Mouse (Mus musculus) ovary, adult 18-20 months (tissue): ENCODE data around the gene Gm20716.
A peak's percentile ranks its signal among the peaks of the same experiment; 100 is the strongest.

ENCODE experiments used
- DNase-seq: peaks from one replicate; pipeline ENCODE4 v3.0.0; 2022; ENCODE audit warnings: low spot score, mixed read lengths

The Gm20716 gene

DNA sequence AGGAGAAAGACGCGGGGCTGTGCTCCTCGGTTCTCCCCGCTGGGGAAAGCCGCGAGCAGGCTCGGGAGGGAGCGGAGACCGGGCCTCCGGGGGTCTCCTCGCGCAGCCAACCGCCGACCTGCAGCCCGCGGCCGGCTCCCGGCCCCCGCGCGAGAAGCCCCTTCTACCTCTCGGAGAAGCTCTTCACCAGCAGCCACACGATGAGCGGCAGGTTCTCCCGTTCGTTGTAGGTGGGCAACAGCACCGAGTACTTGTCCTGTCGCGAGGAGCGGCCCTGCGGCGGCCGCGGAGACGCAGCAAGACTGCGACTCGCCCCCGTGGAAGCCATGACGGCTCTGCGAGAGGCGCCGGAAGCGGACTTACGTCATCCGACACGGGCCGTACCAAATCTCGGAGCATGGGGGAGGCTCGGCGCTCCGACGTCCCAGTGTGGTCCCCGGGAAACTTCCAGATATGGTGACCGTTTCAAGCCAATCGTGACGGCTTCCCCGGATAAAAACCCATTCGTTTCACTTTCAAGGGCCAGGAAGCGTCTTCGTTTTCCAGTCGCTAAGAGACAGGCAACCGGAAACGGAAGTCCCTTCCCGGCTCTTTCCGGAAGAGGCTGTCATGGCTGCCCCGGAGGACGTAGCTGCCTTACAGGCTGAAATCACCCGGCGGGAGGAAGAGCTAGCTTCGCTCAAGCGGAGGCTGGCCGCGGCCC lies at the start of gene Gm20716, which contains the start of the genes Dpm1 and Mocs3:
TSS of gene Gm20716 (minus strand) at position 339 of the 703 bp plus-strand sequence.
TSS of gene Dpm1 (minus strand) at position 566 of the 703 bp plus-strand sequence.
TSS of gene Mocs3 (plus strand) at position 597 of the 703 bp plus-strand sequence.
- peak; percentile 62 for DNase-seq

- DNase-seq, result no peak
Measured at GRCm38 (mm10) chr2:168274374-168274935, 44.3 kb upstream of the Gm20716 start.

DNA sequence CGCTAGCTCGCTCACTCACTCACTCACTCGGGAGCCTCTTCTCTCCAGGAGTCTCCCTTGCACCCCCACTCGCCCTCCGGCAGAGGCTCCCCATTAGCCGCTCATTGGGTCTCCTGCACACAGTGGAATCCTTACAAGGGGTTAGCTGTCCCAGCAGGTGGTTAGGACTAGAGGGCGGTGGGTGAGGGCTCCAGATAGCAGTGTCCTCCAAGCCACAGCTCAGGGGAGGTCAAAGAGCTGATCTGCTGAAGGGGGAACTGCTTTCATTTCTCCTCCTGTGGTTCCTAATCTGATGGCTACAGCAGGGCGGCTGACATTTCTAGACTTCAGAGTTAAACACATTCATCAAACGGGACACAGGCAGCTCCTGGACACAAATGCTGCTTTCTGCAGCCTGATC lies 43.2 kb upstream of the Gm20716 start:
- DNase-seq, result no peak

DNA sequence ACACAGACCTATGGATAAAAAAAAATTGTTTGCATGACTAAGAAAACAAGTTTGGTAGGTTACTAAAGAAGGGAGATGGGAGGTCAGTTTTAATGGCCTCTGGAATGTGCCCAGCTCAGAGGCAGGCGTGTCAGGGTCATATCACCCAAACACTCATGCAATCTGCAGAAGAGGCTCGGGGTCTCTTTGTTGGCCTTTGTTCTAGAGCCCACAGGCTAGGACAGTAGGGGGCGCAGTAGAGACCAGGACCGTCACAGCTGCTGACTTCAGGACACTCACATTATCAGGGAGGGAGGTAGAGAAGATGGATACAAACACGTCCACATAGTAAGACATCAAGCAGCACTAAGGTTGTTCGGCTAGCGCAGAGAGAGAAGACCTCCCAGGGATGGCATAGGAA lies 37.9 kb upstream of the Gm20716 start:
- no peak for DNase-seq

DNA sequence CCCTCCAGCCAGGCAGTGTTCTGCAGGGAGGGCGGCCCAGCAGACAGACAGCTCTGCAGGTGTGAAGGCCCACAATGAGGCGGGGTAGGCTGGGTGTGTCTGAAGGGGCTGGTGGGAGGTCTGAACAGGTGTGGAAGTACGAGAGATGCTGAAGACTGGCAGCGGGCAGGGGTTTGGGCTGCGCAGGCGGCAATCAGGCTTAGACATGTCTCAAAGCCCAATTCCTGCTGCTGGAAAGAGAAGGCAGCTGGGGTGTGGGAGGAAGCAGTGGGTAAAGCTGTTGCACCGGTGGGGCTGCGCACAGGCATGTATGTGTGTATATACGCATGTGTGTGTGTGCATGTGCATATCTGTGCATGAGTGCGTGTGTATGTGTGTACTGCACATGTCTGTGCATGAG lies 30.7 kb upstream of the Gm20716 start:
- DNase-seq, result no peak

- no peak for DNase-seq
Measured at GRCm38 (mm10) chr2:168260124-168260523, 30.0 kb upstream of the Gm20716 start.

DNA sequence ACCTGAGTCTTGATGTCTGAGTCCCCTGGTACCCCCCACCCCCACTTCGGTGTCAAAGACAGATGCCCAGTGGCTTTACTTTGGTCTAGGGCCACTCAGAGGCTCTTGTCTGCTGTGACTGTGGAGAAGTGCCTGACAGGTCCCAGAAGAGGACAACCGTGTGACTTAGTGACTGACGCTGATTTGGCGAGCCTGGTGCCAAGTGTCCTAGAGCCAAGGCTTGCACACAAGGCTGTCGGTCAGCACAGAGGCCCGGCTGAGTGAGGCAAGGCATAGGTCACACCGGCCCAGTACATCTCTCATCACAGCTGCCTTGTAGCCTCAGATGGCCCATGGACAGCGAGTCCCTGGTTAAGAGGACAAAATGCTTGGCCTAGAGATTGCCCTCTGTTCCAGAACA lies 28.9 kb upstream of the Gm20716 start:
- DNase-seq, result no peak

GRCm38 (mm10) chr2:168257188-168257587 lies 27.0 kb upstream of the Gm20716 start:
- no peak for DNase-seq

GRCm38 (mm10) chr2:168256506-168256905 lies 26.3 kb upstream of the Gm20716 start:
- no peak for DNase-seq

DNA sequence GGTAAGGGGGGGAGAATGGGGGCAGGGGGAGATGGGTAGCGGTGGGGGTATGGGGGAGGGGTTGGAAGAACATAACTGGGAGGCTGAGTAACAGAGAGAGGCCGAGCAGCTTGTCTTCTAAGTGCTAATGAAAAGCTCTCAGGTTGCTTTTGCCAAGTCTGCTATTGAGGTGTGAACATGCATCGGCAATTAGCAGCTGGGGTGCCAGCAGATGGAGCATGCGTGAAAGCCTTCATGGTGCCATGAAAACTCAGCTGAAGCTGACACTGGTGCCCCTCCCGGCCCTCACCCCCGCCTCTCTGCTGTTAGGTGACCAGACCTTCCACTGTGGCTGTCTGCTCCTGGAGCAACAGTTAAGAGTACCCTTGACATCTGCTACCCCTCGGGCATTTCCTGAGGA lies 23.7 kb upstream of the Gm20716 start:
- DNase-seq, result no peak

GRCm38 (mm10) chr2:168252639-168253292 lies 22.6 kb upstream of the Gm20716 start:
- DNase-seq, result no peak

DNA sequence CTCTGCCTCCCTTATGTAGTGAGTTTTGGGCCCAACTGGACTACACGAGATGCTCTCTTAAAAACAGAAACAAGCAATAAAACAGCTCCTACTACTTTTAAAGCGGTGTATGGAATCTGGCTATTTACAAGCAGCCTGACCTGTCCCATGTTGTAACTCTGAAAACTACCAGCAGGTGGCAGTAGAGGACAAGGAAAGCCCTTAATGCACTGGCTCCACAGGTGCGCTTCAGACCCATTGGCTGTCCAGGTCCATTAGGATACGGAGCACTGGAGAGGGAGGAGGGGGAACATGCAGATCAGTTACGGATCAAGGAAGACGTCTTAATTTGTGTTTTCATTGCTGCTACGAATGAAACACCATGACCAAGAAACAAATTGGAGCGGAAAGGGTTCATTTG lies 20.1 kb upstream of the Gm20716 start:
- peak; percentile 21 for DNase-seq

- DNase-seq, result no peak
Measured at GRCm38 (mm10) chr2:168248856-168249245, 18.7 kb upstream of the Gm20716 start.

- no peak for DNase-seq
Measured at GRCm38 (mm10) chr2:168248167-168248855, 18.1 kb upstream of the Gm20716 start.

GRCm38 (mm10) chr2:168245571-168245970 lies 15.4 kb upstream of the Gm20716 start:
- DNase-seq, result no peak

DNA sequence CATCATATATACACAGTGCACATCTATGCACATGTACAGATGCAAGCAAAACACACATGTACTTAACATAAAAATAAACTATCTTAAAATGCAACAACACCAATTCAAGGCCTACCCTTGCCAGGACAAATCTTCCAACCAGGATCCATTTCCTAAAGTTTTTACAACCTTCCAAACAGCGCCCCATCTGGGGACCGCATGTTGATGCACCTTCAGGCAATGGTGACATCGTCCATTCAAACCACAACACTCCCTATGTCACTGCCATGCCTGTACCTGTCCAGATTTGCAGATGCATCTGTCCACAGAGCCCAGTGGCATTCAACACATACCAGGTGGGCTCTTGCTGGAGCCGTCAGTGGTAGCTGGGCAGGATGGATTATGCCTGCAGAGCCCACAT lies 13.1 kb upstream of the Gm20716 start:
- DNase-seq, result no peak

- DNase-seq, result no peak
Measured at GRCm38 (mm10) chr2:168242841-168243240, 12.7 kb upstream of the Gm20716 start.

DNA sequence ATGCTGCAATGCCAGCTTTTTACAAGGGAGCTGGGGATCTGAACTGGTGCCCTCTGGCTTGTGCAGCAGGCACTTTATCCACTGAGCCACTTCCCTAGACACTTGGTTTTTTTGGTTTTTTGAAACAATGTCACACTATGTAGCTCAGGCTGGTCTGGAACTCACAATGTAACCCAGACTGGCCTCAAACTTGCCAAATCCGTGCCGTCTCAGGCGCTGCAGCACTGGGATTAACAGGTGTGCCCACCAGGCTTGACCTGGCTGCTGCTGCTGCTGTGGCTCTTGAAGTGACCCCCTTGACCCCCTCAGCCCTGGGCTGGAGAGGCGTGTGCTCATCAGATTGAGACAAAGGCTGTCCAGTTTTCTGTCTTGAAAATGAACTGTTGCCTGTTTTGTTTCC lies 8.2 kb upstream of the Gm20716 start:
- DNase-seq, result no peak

GRCm38 (mm10) chr2:168233286-168233685 lies 3.1 kb upstream of the Gm20716 start:
- no peak for DNase-seq

GRCm38 (mm10) chr2:168231471-168231829 lies 1.3 kb upstream of the Gm20716 start:
- DNase-seq, result no peak

DNA sequence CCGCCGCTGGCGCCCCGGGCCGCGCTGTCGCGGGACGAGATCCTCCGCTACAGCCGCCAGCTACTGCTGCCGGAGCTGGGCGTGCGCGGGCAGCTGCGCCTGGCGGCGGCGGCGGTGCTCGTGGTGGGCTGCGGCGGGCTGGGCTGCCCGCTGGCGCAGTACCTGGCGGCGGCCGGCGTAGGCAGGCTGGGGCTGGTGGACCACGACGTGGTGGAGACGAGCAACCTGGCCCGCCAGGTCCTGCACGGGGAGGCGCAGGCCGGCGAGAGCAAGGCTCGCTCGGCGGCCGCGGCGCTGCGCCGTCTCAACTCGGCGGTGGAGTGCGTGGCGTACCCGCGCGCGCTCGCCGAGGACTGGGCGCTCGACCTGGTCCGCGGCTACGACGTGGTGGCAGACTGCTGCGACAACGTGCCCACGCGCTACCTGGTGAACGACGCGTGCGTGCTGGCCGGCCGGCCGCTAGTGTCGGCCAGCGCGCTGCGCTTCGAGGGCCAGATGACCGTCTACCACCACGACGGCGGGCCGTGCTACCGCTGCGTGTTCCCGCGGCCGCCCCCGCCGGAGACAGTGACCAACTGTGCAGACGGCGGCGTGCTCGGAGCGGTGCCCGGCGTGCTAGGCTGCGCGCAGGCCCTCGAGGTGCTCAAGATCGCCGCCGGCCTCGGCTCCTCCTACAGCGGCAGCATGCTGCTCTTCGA lies 758 bp upstream of the Gm20716 start:
- DNase-seq, result no peak
